Mouse (Mus musculus) embryo, embryonic 11 days (tissue): ENCODE measurements around the gene Gm11555.
"Not testable (repeated sequence)": the region's sequence is repeated elsewhere in the genome, so short reads cannot be mapped to it uniquely, and the experiment has no call there.

Source experiments
- DNase-seq: peaks from one replicate; pipeline ENCODE4 v3.0.0-alpha.2; 2015

Gene Gm11555

GRCm38 (mm10) chr11:99650136-99650535 lies at the start of gene Gm11555:
Gene Gm11555 (minus strand): TSS chr11:99650236.
- DNase-seq: no peak

- DNase-seq: no peak
Observed at GRCm38 (mm10) chr11:99690463-99690862, 40.4 kb upstream of the Gm11555 start, which contains the start of gene Gm14190. Gene Gm14190 (minus strand): TSS chr11:99690740.

GRCm38 (mm10) chr11:99685235-99685634 lies 35.2 kb upstream of the Gm11555 start:
- DNase-seq: not testable (repeated sequence)

GRCm38 (mm10) chr11:99683481-99683880 lies 33.4 kb upstream of the Gm11555 start:
- DNase-seq: no peak

- no peak for DNase-seq
Observed at GRCm38 (mm10) chr11:99665860-99666259, 15.8 kb upstream of the Gm11555 start, which contains the start of gene Krtap4-6. Gene Krtap4-6 (minus strand): TSS chr11:99665960.

GRCm38 (mm10) chr11:99662802-99663201 lies 12.8 kb upstream of the Gm11555 start:
- DNase-seq: no peak

GRCm38 (mm10) chr11:99659256-99659655 lies 9.2 kb upstream of the Gm11555 start:
- DNase-seq: no peak

- not testable (repeated sequence) for DNase-seq
Observed at GRCm38 (mm10) chr11:99658467-99659010, 8.5 kb upstream of the Gm11555 start, which contains the start of gene Gm11563. Gene Gm11563 (minus strand): TSS chr11:99658960.

- no peak for DNase-seq
Observed at GRCm38 (mm10) chr11:99657051-99657450, 7.0 kb upstream of the Gm11555 start.

GRCm38 (mm10) chr11:99646444-99646843 lies 3.6 kb downstream of the Gm11555 start:
- DNase-seq: no peak

- DNase-seq: no peak
Observed at GRCm38 (mm10) chr11:99644351-99644750, 5.7 kb downstream of the Gm11555 start.

GRCm38 (mm10) chr11:99643635-99644139 lies 6.3 kb downstream of the Gm11555 start, which contains the start of gene Krtap4-7:
Gene Krtap4-7 (minus strand): TSS chr11:99644089.
- DNase-seq: not testable (repeated sequence)

- DNase-seq: no peak
Observed at GRCm38 (mm10) chr11:99640926-99641325, 9.1 kb downstream of the Gm11555 start.

GRCm38 (mm10) chr11:99637086-99637485 lies 12.9 kb downstream of the Gm11555 start:
- DNase-seq: no peak

GRCm38 (mm10) chr11:99634653-99635134 lies 15.3 kb downstream of the Gm11555 start, which contains the start of gene Krtap4-2:
Gene Krtap4-2 (minus strand): TSS chr11:99635084.
- DNase-seq: no peak

- DNase-seq: no peak
Observed at GRCm38 (mm10) chr11:99633293-99633692, 16.7 kb downstream of the Gm11555 start.

- DNase-seq: no peak
Observed at GRCm38 (mm10) chr11:99630890-99631289, 19.1 kb downstream of the Gm11555 start.

GRCm38 (mm10) chr11:99628138-99628537 lies 21.9 kb downstream of the Gm11555 start, which contains the start of gene Krtap4-1:
Gene Krtap4-1 (minus strand): TSS chr11:99628238.
- DNase-seq: no peak

- no peak for DNase-seq
Observed at GRCm38 (mm10) chr11:99620335-99620734, 29.7 kb downstream of the Gm11555 start, which contains the start of gene Gm11562. Gene Gm11562 (minus strand): TSS chr11:99620435.

- DNase-seq: no peak
Observed at GRCm38 (mm10) chr11:99614796-99615363, 35.2 kb downstream of the Gm11555 start, which contains the start of gene Krtap2-4. Gene Krtap2-4 (minus strand): TSS chr11:99614846.

GRCm38 (mm10) chr11:99610089-99610488 lies 39.9 kb downstream of the Gm11555 start, which contains the start of gene Gm11937:
Gene Gm11937 (minus strand): TSS chr11:99610189.
- DNase-seq: not testable (repeated sequence)

GRCm38 (mm10) chr11:99609126-99609525 lies 40.9 kb downstream of the Gm11555 start:
- DNase-seq: no peak

GRCm38 (mm10) chr11:99603208-99603607 lies 46.8 kb downstream of the Gm11555 start, which contains the start of gene Gm11938:
Gene Gm11938 (minus strand): TSS chr11:99603308.
- DNase-seq: not testable (repeated sequence)
